ENCODE assay signal across 8 mouse cellular contexts in the genomic region with DNA sequence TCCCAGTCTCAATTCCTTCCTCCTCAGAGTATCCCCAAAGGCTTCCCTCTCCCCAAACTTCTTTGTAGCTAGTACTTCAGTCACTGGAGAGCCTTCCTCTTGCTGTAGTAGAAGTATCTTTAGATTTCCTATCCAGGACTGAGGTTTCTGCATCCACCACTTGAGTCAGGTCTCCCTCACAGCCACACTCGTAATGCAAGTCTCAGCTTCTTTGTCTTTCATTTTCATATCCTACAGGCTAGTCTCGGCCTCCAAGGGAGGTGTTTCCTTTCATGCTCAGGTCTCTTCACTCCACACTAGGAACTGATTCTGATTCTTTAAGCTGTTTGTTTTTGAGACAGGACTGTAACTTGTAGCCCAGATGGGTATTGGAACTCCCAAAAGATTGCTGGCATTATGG. TPM values are rescaled to one million over a fixed set of nuclear protein-coding genes. Genes with fewer than 3 reads are reported as not detected.
DNase-seq lines count a peak whose midpoint lies in the region; ATAC-seq and TF ChIP-seq lines count a peak whose summit lies in the region.

No protein-coding gene starts in this region.

- intact Hi-C loops in left cerebral cortex, adult 2 months (cut with DNase I) = loop anchor here (5.0 to 10.0 kb wide), 3 partner anchors 287 to 944 kb away; a partner anchor contains a TSS
- intact Hi-C loops in left cerebral cortex, postnatal 25 days (cut with DNase I) = loop anchor here (10.0 kb wide), 1 partner anchor 927 kb away; a partner anchor contains a TSS
- intact Hi-C loops in left cerebral cortex, postnatal 4 days (cut with DNase I) = no loop called here

- H3K36me3 ChIP-seq in forebrain, embryonic 10.5 days (replicated peaks) = peaks cover 64% of the 10 kb centered on the region
- H3K36me3 ChIP-seq in intestine, postnatal 0 days (ENCODE audit: control insufficient read depth, insufficient read depth) = peaks cover 47% of the 10 kb centered on the region
- H3K36me3 ChIP-seq in neural tube, embryonic 13.5 days = peaks cover 57% of the 10 kb centered on the region

- TF ChIP-seq CTCF in left cerebral cortex, adult 2 months (IDR thresholded peaks at IDR 0.05) = no peak
- TF ChIP-seq CTCF in intestine, postnatal 0 days (IDR thresholded peaks at IDR 0.05; ENCODE audit: low read depth) = no peak

- H3K4me1 ChIP-seq in forebrain, embryonic 10.5 days = peaks cover 19% of the 10 kb centered on the region
- peaks cover 4% of the 10 kb centered on the region for H3K4me1 ChIP-seq in intestine, postnatal 0 days (replicated peaks; ENCODE audit: control insufficient read depth, insufficient read depth, low read length)
- H3K4me1 ChIP-seq in neural tube, embryonic 13.5 days (replicated peaks) = peaks cover 26% of the 10 kb centered on the region

- H3K4me2 ChIP-seq in intestine, postnatal 0 days (replicated peaks; ENCODE audit: low read depth) = peak overlapping the region; percentile 90
- peak overlapping the region; percentile 89 for H3K4me2 ChIP-seq in neural tube, embryonic 13.5 days

- 0 out of 2 replicates have a peak overlapping the region, but pooled peaks have one; percentile 73 for H3K9ac ChIP-seq in intestine, postnatal 0 days (ENCODE audit: low read depth, low read length)
- H3K9ac ChIP-seq in neural tube, embryonic 13.5 days = peak overlapping the region; percentile 82

- no peaks in the 10 kb centered on the region for H3K27me3 ChIP-seq in forebrain, embryonic 10.5 days (ENCODE audit: poor library complexity, severe bottlenecking)
- no peaks in the 10 kb centered on the region for H3K27me3 ChIP-seq in intestine, postnatal 0 days (replicated peaks; ENCODE audit: control insufficient read depth, insufficient read depth, low read length)
- no peaks in the 10 kb centered on the region for H3K27me3 ChIP-seq in neural tube, embryonic 13.5 days

- DNase-seq in left cerebral cortex, adult 2 months (ENCODE audit: extremely low spot score in 1 of 2, low spot score in 2 of 2) = peak in 1 of 2 experiments; percentile 12
- DNase-seq in left cerebral cortex, postnatal 25 days (ENCODE audit: low spot score in 2 of 2) = no peak
- no peak for DNase-seq in forebrain, embryonic 10.5 days (ENCODE audit: extremely low spot score, low spot score)
- no peak for DNase-seq in adrenal gland, postnatal 36 days
- no peak for DNase-seq in left cerebral cortex, postnatal 4 days
- DNase-seq in spleen, adult 12 weeks (ENCODE audit: low spot score) = no peak

- peak overlapping the region; percentile 77 for H3K4me3 ChIP-seq in left cerebral cortex, adult 2 months
- H3K4me3 ChIP-seq in forebrain, embryonic 10.5 days = peak overlapping the region; percentile 79
- H3K4me3 ChIP-seq in intestine, postnatal 0 days (ENCODE audit: low read depth, low read length) = peak overlapping the region; percentile 68
- H3K4me3 ChIP-seq in neural tube, embryonic 13.5 days = peak overlapping the region; percentile 81

- 92% methylated on average over 2 of the region's 2 CpGs for WGBS in forebrain, embryonic 10.5 days
- WGBS in intestine, postnatal 0 days = 75% methylated on average over 2 of the region's 2 CpGs
- 83% methylated on average over 2 of the region's 2 CpGs for WGBS in neural tube, embryonic 13.5 days

- ATAC-seq in intestine, postnatal 0 days = no peak
- ATAC-seq in neural tube, embryonic 13.5 days (ENCODE audit: low read depth) = no peak

- no peaks in the 10 kb centered on the region for H3K9me3 ChIP-seq in forebrain, embryonic 10.5 days
- H3K9me3 ChIP-seq in intestine, postnatal 0 days (ENCODE audit: control insufficient read depth) = no peaks in the 10 kb centered on the region
- no peaks in the 10 kb centered on the region for H3K9me3 ChIP-seq in neural tube, embryonic 13.5 days

- no peak overlapping the region for H3K27ac ChIP-seq in left cerebral cortex, adult 2 months
- peak overlapping the region; percentile 95; the same call in 1 of the 2 replicates for H3K27ac ChIP-seq in forebrain, embryonic 10.5 days
- no peak overlapping the region for H3K27ac ChIP-seq in intestine, postnatal 0 days (ENCODE audit: low read depth, low read length)
- H3K27ac ChIP-seq in neural tube, embryonic 13.5 days (replicated peaks) = no peak overlapping the region

RNA-seq across cellular contexts. Expression of a gene that starts 1.3 kb away (rescaled TPM):
- total RNA-seq in left cerebral cortex, adult 2 months (2021) = 100 to 1,000 TPM; 178 to 184 TPM
- 100 to 1,000 TPM; 120 to 142 TPM for total RNA-seq in left cerebral cortex, postnatal 25 days (2021)
- 60.6 and 61.5 TPM in 2 replicates for polyA plus RNA-seq in forebrain, embryonic 10.5 days (2016; fragmentation: Nextera tagmentation; extraction: Ambion mirVana)
- 13.8 and 15.2 TPM in 2 replicates for polyA plus RNA-seq in intestine, postnatal 0 days (2015; fragmentation: Nextera tagmentation; extraction: Ambion mirVana)
- polyA plus RNA-seq in neural tube, embryonic 13.5 days (2015; fragmentation: Nextera tagmentation; extraction: Ambion mirVana) = 78.0 and 79.6 TPM in 2 replicates
- total RNA-seq in adrenal gland, postnatal 36 days (2021) = 10 to 100 TPM; 70.0 to 88.7 TPM
- total RNA-seq in left cerebral cortex, postnatal 4 days (2021) = 100 to 1,000 TPM; 167 to 177 TPM

RNA-seq across cellular contexts. Expression of a gene that starts 12.0 kb away (rescaled TPM):
- total RNA-seq in left cerebral cortex, adult 2 months (2021) = 1 to 10 TPM; 6.2 to 6.9 TPM
- total RNA-seq in left cerebral cortex, postnatal 25 days (2021) = 1 to 10 TPM; 6.8 to 7.2 TPM
- 1.7 and 1.8 TPM in 2 replicates for polyA plus RNA-seq in forebrain, embryonic 10.5 days (2016; fragmentation: Nextera tagmentation; extraction: Ambion mirVana)
- 14.1 and 16.0 TPM in 2 replicates for polyA plus RNA-seq in intestine, postnatal 0 days (2015; fragmentation: Nextera tagmentation; extraction: Ambion mirVana)
- 4.6 TPM in 2 replicates for polyA plus RNA-seq in neural tube, embryonic 13.5 days (2015; fragmentation: Nextera tagmentation; extraction: Ambion mirVana)
- total RNA-seq in adrenal gland, postnatal 36 days (2021) = 10 to 100 TPM; 11.4 to 17.6 TPM
- 1 to 10 TPM; 5.3 to 5.5 TPM for total RNA-seq in left cerebral cortex, postnatal 4 days (2021)

RNA-seq across cellular contexts. Expression of a gene that starts 19.0 kb away (rescaled TPM):
- total RNA-seq in left cerebral cortex, adult 2 months (2021) = 100 to 1,000 TPM; 667 to 745 TPM
- 100 to 1,000 TPM; 743 to 807 TPM for total RNA-seq in left cerebral cortex, postnatal 25 days (2021)
- 32.6 and 33.0 TPM in 2 replicates for polyA plus RNA-seq in forebrain, embryonic 10.5 days (2016; fragmentation: Nextera tagmentation; extraction: Ambion mirVana)
- 2.6 and 3.7 TPM in 2 replicates for polyA plus RNA-seq in intestine, postnatal 0 days (2015; fragmentation: Nextera tagmentation; extraction: Ambion mirVana)
- 137 and 141 TPM in 2 replicates for polyA plus RNA-seq in neural tube, embryonic 13.5 days (2015; fragmentation: Nextera tagmentation; extraction: Ambion mirVana)
- total RNA-seq in adrenal gland, postnatal 36 days (2021) = 1 to 10 TPM; 1.9 to 3.5 TPM
- total RNA-seq in left cerebral cortex, postnatal 4 days (2021) = 100 to 1,000 TPM; 292 to 311 TPM

RNA-seq across cellular contexts. Expression of a gene that starts 26.5 kb away (rescaled TPM):
- total RNA-seq in left cerebral cortex, adult 2 months (2021) = 1 to 10 TPM; 1.4 to 1.6 TPM
- 1 to 10 TPM; 1.4 to 1.9 TPM for total RNA-seq in left cerebral cortex, postnatal 25 days (2021)
- 18.3 and 22.1 TPM in 2 replicates for polyA plus RNA-seq in forebrain, embryonic 10.5 days (2016; fragmentation: Nextera tagmentation; extraction: Ambion mirVana)
- 120 and 126 TPM in 2 replicates for polyA plus RNA-seq in intestine, postnatal 0 days (2015; fragmentation: Nextera tagmentation; extraction: Ambion mirVana)
- 8.6 and 8.9 TPM in 2 replicates for polyA plus RNA-seq in neural tube, embryonic 13.5 days (2015; fragmentation: Nextera tagmentation; extraction: Ambion mirVana)
- total RNA-seq in adrenal gland, postnatal 36 days (2021) = 10 to 100 TPM; 35.5 to 48.5 TPM
- 1 to 10 TPM; 3.0 to 4.0 TPM for total RNA-seq in left cerebral cortex, postnatal 4 days (2021)

Comparison
In these comparisons a context has a peak if more than half of its experiments do, and no peak if none do; other contexts are left out.
1. RNA of a gene that starts 19.0 kb away (total RNA-seq): 743 to 807 TPM in left cerebral cortex, postnatal 25 days, 667 to 745 TPM in left cerebral cortex, adult 2 months and 292 to 311 TPM in left cerebral cortex, postnatal 4 days; 1.9 to 3.5 TPM in adrenal gland, postnatal 36 days; every median in the first group is over 10 times any median in the second.
2. Peak in every context shown above with its lines, with median percentiles within 50 percentile points of each other: H3K4me3 ChIP-seq.